Mouse (Mus musculus): ENCODE measurements around the gene Sugp2. TPM values are rescaled to one million over a fixed set of nuclear protein-coding genes. Genes with fewer than 3 reads are reported as not detected.

Sugp2 gene
- total RNA-seq, 2 experiments from 2014 or later = 45.7 to 53.8 TPM

GRCm38 (mm10) chr8:70279266-70279665 lies 45.2 kb downstream of the Sugp2 start:
- no peak for ATAC-seq (replicated peaks; ENCODE audit: poor library complexity)

GRCm38 (mm10) chr8:70281001-70281400 lies 47.0 kb downstream of the Sugp2 start:
- no peak for ATAC-seq (replicated peaks; ENCODE audit: poor library complexity)

- ATAC-seq (replicated peaks; ENCODE audit: poor library complexity) = peak; percentile 93
These were observed 48.6 kb downstream of the Sugp2 start, which contains the start of gene Homer3 for GRCm38 (mm10) chr8:70282603-70283135. Homer3 (plus strand) TSS chr8:70282827.

GRCm38 (mm10) chr8:70283136-70284077 lies 49.4 kb downstream of the Sugp2 start:
- no peak for ATAC-seq (replicated peaks; ENCODE audit: poor library complexity)

GRCm38 (mm10) chr8:70284421-70284820 lies 50.4 kb downstream of the Sugp2 start:
- ATAC-seq (replicated peaks; ENCODE audit: poor library complexity) = no peak

GRCm38 (mm10) chr8:70285304-70285703 lies 51.3 kb downstream of the Sugp2 start:
- ATAC-seq (replicated peaks; ENCODE audit: poor library complexity) = no peak

GRCm38 (mm10) chr8:70286737-70287136 lies 52.7 kb downstream of the Sugp2 start:
- no peak for ATAC-seq (replicated peaks; ENCODE audit: poor library complexity)

GRCm38 (mm10) chr8:70293988-70294405 lies 60.0 kb downstream of the Sugp2 start:
- ATAC-seq (replicated peaks; ENCODE audit: poor library complexity) = no peak

GRCm38 (mm10) chr8:70300881-70301280 lies 66.9 kb downstream of the Sugp2 start:
- no peak; the same call in 1 of the 2 replicates for ATAC-seq (replicated peaks; ENCODE audit: poor library complexity)

GRCm38 (mm10) chr8:70302358-70302890 lies 68.4 kb downstream of the Sugp2 start, which contains the start of the genes Ddx49 and Cope:
Ddx49 (minus strand) TSS chr8:70302489.
Cope (plus strand) TSS chr8:70302518.
- peak; percentile 95 for ATAC-seq (replicated peaks; ENCODE audit: poor library complexity)

GRCm38 (mm10) chr8:70302901-70303300 lies 68.9 kb downstream of the Sugp2 start:
- ATAC-seq (replicated peaks; ENCODE audit: poor library complexity) = no peak

GRCm38 (mm10) chr8:70309311-70309710 lies 75.3 kb downstream of the Sugp2 start:
- ATAC-seq (replicated peaks; ENCODE audit: poor library complexity) = peak; percentile 89

GRCm38 (mm10) chr8:70313399-70313798 lies 79.4 kb downstream of the Sugp2 start:
- no peak for ATAC-seq (replicated peaks; ENCODE audit: poor library complexity)

GRCm38 (mm10) chr8:70315624-70316510 lies 81.8 kb downstream of the Sugp2 start, which contains the start of gene Cers1:
Cers1 (plus strand) TSS chr8:70315775.
- peak; percentile 51 for ATAC-seq (replicated peaks; ENCODE audit: poor library complexity)

GRCm38 (mm10) chr8:70316511-70317504 lies 82.8 kb downstream of the Sugp2 start:
- ATAC-seq (replicated peaks; ENCODE audit: poor library complexity) = 0 out of 2 replicates have a peak, but pooled peaks have one; percentile 13

GRCm38 (mm10) chr8:70317872-70318271 lies 83.8 kb downstream of the Sugp2 start:
- no peak for ATAC-seq (replicated peaks; ENCODE audit: poor library complexity)

- 0 out of 2 replicates have a peak, but pooled peaks have one; percentile 26 for ATAC-seq (replicated peaks; ENCODE audit: poor library complexity)
These were observed 89.7 kb downstream of the Sugp2 start for GRCm38 (mm10) chr8:70323716-70324115.

GRCm38 (mm10) chr8:70327512-70327911 lies 93.5 kb downstream of the Sugp2 start:
- peak; percentile 69 for ATAC-seq (replicated peaks; ENCODE audit: poor library complexity)

Data from megakaryocyte progenitor cell, adult 5-6 weeks (primary cell).